Mouse (Mus musculus): Measurements from ENCODE around the gene Abhd14b. TPM values are rescaled to one million over a fixed set of nuclear protein-coding genes. Genes with fewer than 3 reads are reported as not detected.

Abhd14b gene
- total and polyA plus RNA-seq, 2 experiments from 2014 or later: 13.8 to 16.2 TPM

DNA sequence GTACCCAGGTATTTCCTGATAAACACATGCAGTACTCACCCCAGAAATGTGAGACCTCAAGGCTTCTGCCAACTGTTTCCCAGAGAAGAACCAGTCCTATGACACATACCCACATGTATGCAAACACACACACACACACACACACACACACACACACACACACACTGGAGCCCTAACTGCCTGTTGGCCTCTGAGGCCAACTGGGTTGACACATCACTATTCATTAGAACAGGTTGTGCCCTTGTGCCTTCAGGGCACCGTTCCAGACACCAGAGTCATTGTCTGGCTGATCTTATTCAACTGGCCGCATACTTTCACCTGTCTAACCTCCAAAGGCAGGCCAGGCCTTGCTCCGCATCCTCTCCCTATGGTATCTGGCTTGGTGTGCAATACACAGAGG, 35.0 kb upstream of the Abhd14b start:
- WGBS: 91% methylated on average over 3 of the region's 3 CpGs
- no peak overlapping the region for H3K4me3 ChIP-seq (ENCODE audit: low read depth, low read length)
- no peak overlapping the region for H3K27ac ChIP-seq (ENCODE audit: low read depth, low read length)
- no peaks in the 10 kb centered on the region for H3K36me3 ChIP-seq (ENCODE audit: insufficient read depth, low read length)
- DNase-seq (ENCODE audit: low spot score): no peak
- H3K9me3 ChIP-seq (ENCODE audit: low read length): no peaks in the 10 kb centered on the region
- no peaks in the 10 kb centered on the region for H3K27me3 ChIP-seq (ENCODE audit: insufficient read depth, low read length)
- no peak overlapping the region for H3K9ac ChIP-seq (replicated peaks; ENCODE audit: low read length, poor library complexity, severe bottlenecking)
- no peak for TF ChIP-seq CTCF (IDR thresholded peaks at IDR 0.05)
- ATAC-seq (ENCODE audit: low FRiP score): no peak
- no peak overlapping the region for H3K4me2 ChIP-seq (ENCODE audit: low read depth, low read length, poor library complexity, severe bottlenecking)
- peaks cover 3% of the 10 kb centered on the region; the same call in 1 of the 2 replicates for H3K4me1 ChIP-seq (ENCODE audit: insufficient read depth, low read length)

DNA sequence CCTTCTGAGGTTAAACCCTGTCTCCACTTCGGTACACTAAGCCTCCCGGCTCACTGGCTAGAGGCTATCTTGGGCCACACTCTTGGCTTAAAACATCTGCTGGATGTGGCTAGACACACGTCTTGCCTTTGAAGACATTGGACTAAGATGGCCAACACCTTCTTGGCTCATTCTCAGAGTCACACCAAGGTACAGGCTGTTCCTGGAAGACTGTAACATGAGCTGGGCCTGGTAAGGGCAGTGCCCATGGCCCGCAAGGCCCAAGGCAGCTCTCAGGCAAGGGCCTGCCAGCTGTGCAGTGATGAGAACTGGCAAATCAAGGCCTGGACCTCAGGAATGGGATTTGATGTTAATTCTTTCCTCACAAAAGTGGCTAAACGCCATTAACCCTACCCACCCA, 33.7 kb upstream of the Abhd14b start:
- DNase-seq (ENCODE audit: low spot score): no peak
- 86% methylated on average over 5 of the region's 5 CpGs for WGBS

DNA sequence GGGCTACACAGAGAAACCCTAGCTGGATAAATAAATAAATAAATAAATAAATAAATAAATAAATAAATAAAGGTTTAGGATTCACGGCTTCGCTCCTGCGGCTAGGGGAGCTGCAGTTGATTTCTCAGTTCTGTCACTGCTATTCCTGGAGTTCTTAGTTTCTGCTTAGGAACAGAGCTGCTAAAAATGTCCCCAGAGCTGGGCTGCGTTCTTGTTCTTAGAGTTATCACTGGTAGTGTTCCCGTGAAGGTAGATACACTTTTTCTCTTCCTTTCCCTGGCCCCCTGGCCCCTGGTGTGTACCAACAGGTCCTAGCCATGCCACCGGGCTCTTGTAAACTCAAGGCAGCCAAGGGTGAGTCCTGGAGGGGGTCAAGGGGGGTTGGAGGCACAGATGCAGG, 30.4 kb upstream of the Abhd14b start:
- 90% methylated on average over 6 of the region's 6 CpGs for WGBS
- no peaks in the 10 kb centered on the region for H3K9me3 ChIP-seq (ENCODE audit: low read length)
- no peak overlapping the region for H3K4me3 ChIP-seq (ENCODE audit: low read depth, low read length)
- H3K9ac ChIP-seq (replicated peaks; ENCODE audit: low read length, poor library complexity, severe bottlenecking): no peak overlapping the region
- no peak for TF ChIP-seq CTCF (IDR thresholded peaks at IDR 0.05)
- DNase-seq (ENCODE audit: low spot score): no peak
- H3K27me3 ChIP-seq (ENCODE audit: insufficient read depth, low read length): no peaks in the 10 kb centered on the region
- peaks cover 23% of the 10 kb centered on the region for H3K4me1 ChIP-seq (ENCODE audit: insufficient read depth, low read length)
- no peak overlapping the region for H3K4me2 ChIP-seq (ENCODE audit: low read depth, low read length, poor library complexity, severe bottlenecking)
- H3K36me3 ChIP-seq (ENCODE audit: insufficient read depth, low read length): no peaks in the 10 kb centered on the region
- no peak overlapping the region for H3K27ac ChIP-seq (ENCODE audit: low read depth, low read length)
- no peak for ATAC-seq (ENCODE audit: low FRiP score)

More for the DNA sequence above, 33.7 kb upstream of the Abhd14b start:
- no peak for ATAC-seq (ENCODE audit: low FRiP score)
- Histone ChIP-seq H3K4me3 (ENCODE audit: low read depth, low read length) (no peak overlapping the region), H3K27me3 (ENCODE audit: insufficient read depth, low read length) (no peaks in the 10 kb centered on the region), H3K9me3 (ENCODE audit: low read length) (no peaks in the 10 kb centered on the region), H3K27ac (ENCODE audit: low read depth, low read length) (no peak overlapping the region), H3K4me2 (ENCODE audit: low read depth, low read length, poor library complexity, severe bottlenecking) (no peak overlapping the region), H3K4me1 (ENCODE audit: insufficient read depth, low read length) (peaks cover 12% of the 10 kb centered on the region), H3K9ac (replicated peaks; ENCODE audit: low read length, poor library complexity, severe bottlenecking) (no peak overlapping the region), H3K36me3 (ENCODE audit: insufficient read depth, low read length) (no peaks in the 10 kb centered on the region)
- no peak for TF ChIP-seq CTCF (IDR thresholded peaks at IDR 0.05)

GRCm38 (mm10) chr9:106417841-106418625, 29.2 kb upstream of the Abhd14b start:
- DNase-seq (ENCODE audit: low spot score) (peak; percentile 88), ATAC-seq (ENCODE audit: low FRiP score) (peak; percentile 48)
- peak overlapping the region; percentile 5; the same call in 1 of the 2 replicates for H3K4me3 ChIP-seq (ENCODE audit: low read depth, low read length)
- H3K36me3 ChIP-seq (ENCODE audit: insufficient read depth, low read length): no peaks in the 10 kb centered on the region
- H3K9me3 ChIP-seq (ENCODE audit: low read length): no peaks in the 10 kb centered on the region
- H3K27ac ChIP-seq (ENCODE audit: low read depth, low read length): peak overlapping the region; percentile 62
- peak; percentile 67 for TF ChIP-seq CTCF (IDR thresholded peaks at IDR 0.05)
- peak overlapping the region; percentile 34; the same call in 1 of the 2 replicates for H3K9ac ChIP-seq (replicated peaks; ENCODE audit: low read length, poor library complexity, severe bottlenecking)
- H3K27me3 ChIP-seq (ENCODE audit: insufficient read depth, low read length): no peaks in the 10 kb centered on the region
- WGBS: 18% methylated on average over 22 of the region's 29 CpGs
- H3K4me2 ChIP-seq (ENCODE audit: low read depth, low read length, poor library complexity, severe bottlenecking): peak overlapping the region; percentile 57
- H3K4me1 ChIP-seq (ENCODE audit: insufficient read depth, low read length): peaks cover 23% of the 10 kb centered on the region

- WGBS: 0% methylated on average over 2 of the region's 2 CpGs
- 0 out of 2 replicates have a peak overlapping the region, but pooled peaks have one; percentile 33 for H3K9ac ChIP-seq (replicated peaks; ENCODE audit: low read length, poor library complexity, severe bottlenecking)
- no peak overlapping the region for H3K27ac ChIP-seq (ENCODE audit: low read depth, low read length)
- ATAC-seq (ENCODE audit: low FRiP score) (no peak), DNase-seq (ENCODE audit: low spot score) (no peak)
- no peak for TF ChIP-seq CTCF (IDR thresholded peaks at IDR 0.05)
- peak overlapping the region; percentile 23; the same call in 1 of the 2 replicates for H3K4me2 ChIP-seq (ENCODE audit: low read depth, low read length, poor library complexity, severe bottlenecking)
- no peaks in the 10 kb centered on the region for H3K9me3 ChIP-seq (ENCODE audit: low read length)
- no peaks in the 10 kb centered on the region for H3K36me3 ChIP-seq (ENCODE audit: insufficient read depth, low read length)
- no peak overlapping the region for H3K4me3 ChIP-seq (ENCODE audit: low read depth, low read length)
- H3K27me3 ChIP-seq (ENCODE audit: insufficient read depth, low read length): no peaks in the 10 kb centered on the region
- peaks cover 23% of the 10 kb centered on the region for H3K4me1 ChIP-seq (ENCODE audit: insufficient read depth, low read length)
Observed at GRCm38 (mm10) chr9:106420608-106421007, 26.7 kb upstream of the Abhd14b start.
